Mouse (Mus musculus) CH12.LX (cell line): ENCODE measurements around the gene Xndc1. TPM values are rescaled to one million over a fixed set of nuclear protein-coding genes. Genes with fewer than 3 reads are reported as not detected.
"Not testable (repeated sequence)": the region's sequence is repeated elsewhere in the genome, so short reads cannot be mapped to it uniquely, and the experiment has no call there.

Source experiments
- DNase-seq: peaks from one replicate; pipeline ENCODE4 v3.0.0-alpha.2; 2013; ENCODE audit errors: extremely low read depth
- H3K27ac ChIP-seq: 2 replicates; pipeline ENCODE4 v1.5.1; 2012; ENCODE audit warnings: low read depth, mild to moderate bottlenecking, control low read depth, moderate library complexity; ENCODE audit not compliant: insufficient read depth
- H3K27me3 ChIP-seq: replicated peaks from 2 replicates; pipeline ENCODE3; 2012; ENCODE audit warnings: inconsistent platforms
- H3K36me3 ChIP-seq, 2 experiments: replicated peaks in 1 of 2; 2 replicates each; pipeline versions ENCODE3 to v1.6.1; 2012; ENCODE audit warnings: inconsistent platforms in 1 of 2, low read length in 1 of 2, mild to moderate bottlenecking in 1 of 2, mixed read lengths in 1 of 2, moderate library complexity in 1 of 2; ENCODE audit not compliant: control insufficient read depth in 1 of 2, insufficient read depth in 1 of 2
- H3K4me1 ChIP-seq, 2 experiments: 2 replicates each; pipeline ENCODE4 v1.6.1; 2012; ENCODE audit warnings: inconsistent platforms in 1 of 2, moderate library complexity in 1 of 2; ENCODE audit not compliant: insufficient read depth in 2 of 2, control insufficient read depth in 1 of 2
- H3K4me2 ChIP-seq: 2 replicates; pipeline ENCODE4 v1.6.1; 2012; ENCODE audit warnings: low read depth, mild to moderate bottlenecking, control low read depth; ENCODE audit not compliant: poor library complexity, insufficient read depth, severe bottlenecking
- H3K4me3 ChIP-seq, 3 experiments: fragments of 150-350 bp in 1 of 3; sonication (generic) in 1 of 3; replicated peaks in 1 of 3; 2 replicates each; pipeline versions ENCODE3 to v1.5.1; 2011 to 2012; ENCODE audit warnings: low read depth in 2 of 3, low read length in 2 of 3, mild to moderate bottlenecking in 2 of 3, moderate library complexity in 2 of 3, control low read depth in 1 of 3, improper control_type of control experiment in 1 of 3, inconsistent platforms in 1 of 3, mixed read lengths in 1 of 3; ENCODE audit not compliant: poor library complexity in 1 of 3
- H3K79me2 ChIP-seq: replicated peaks from 2 replicates; pipeline ENCODE4 v1.6.1; 2012; ENCODE audit warnings: mild to moderate bottlenecking, moderate library complexity; ENCODE audit not compliant: control insufficient read depth, poor library complexity, insufficient read depth, severe bottlenecking; ENCODE audit errors: extremely low read depth
- H3K9ac ChIP-seq: 2 replicates; pipeline ENCODE4 v1.6.1; 2012; ENCODE audit warnings: low read depth, mild to moderate bottlenecking, control low read depth, moderate library complexity; ENCODE audit not compliant: insufficient read depth
- H3K9me3 ChIP-seq: replicated peaks from 2 replicates; pipeline ENCODE3; 2012; ENCODE audit warnings: low read length, inconsistent platforms, mixed read lengths
- BHLHE40 ChIP-seq: IDR thresholded peaks from 2 replicates; pipeline ENCODE4 v1.6.1; 2011; ENCODE audit warnings: mild to moderate bottlenecking, low read depth, low read length, improper control_type of control experiment
- CHD2 ChIP-seq: IDR thresholded peaks from 2 replicates; pipeline ENCODE4 v1.6.1; 2011; ENCODE audit warnings: low read length, improper control_type of control experiment
- CTCF ChIP-seq, 2 experiments: IDR thresholded peaks in 1 of 2; conservative IDR thresholded peaks in 1 of 2; 2 replicates each; pipeline ENCODE4 v1.5.1; 2011 to 2012; ENCODE audit warnings: low read depth in 2 of 2, low read length in 2 of 2, improper control_type of control experiment in 1 of 2, inconsistent platforms in 1 of 2, mild to moderate bottlenecking in 1 of 2, moderate library complexity in 1 of 2
- E2F4 ChIP-seq: IDR thresholded peaks from 2 replicates; pipeline ENCODE4 v1.6.1; 2011; ENCODE audit warnings: low read depth, low read length, improper control_type of control experiment; ENCODE audit not compliant: insufficient replicate concordance
- ELF1 ChIP-seq: IDR thresholded peaks from 2 replicates; pipeline ENCODE4 v1.6.1; 2014; ENCODE audit warnings: low read depth, mild to moderate bottlenecking, inconsistent platforms, low read length, improper control_type of control experiment
- HCFC1 ChIP-seq: IDR thresholded peaks from 2 replicates; pipeline ENCODE4 v1.6.1; 2012; ENCODE audit warnings: low read depth, mild to moderate bottlenecking, inconsistent platforms, low read length, improper control_type of control experiment
- MAFK ChIP-seq: IDR thresholded peaks from 2 replicates; pipeline ENCODE4 v1.6.1; 2011; ENCODE audit warnings: low read length, improper control_type of control experiment; ENCODE audit not compliant: insufficient replicate concordance
- MAZ ChIP-seq: IDR thresholded peaks from 2 replicates; pipeline ENCODE4 v1.6.1; 2012; ENCODE audit warnings: low read depth, mild to moderate bottlenecking, inconsistent platforms, low read length, improper control_type of control experiment, moderate library complexity
- MXI1 ChIP-seq: IDR thresholded peaks from 2 replicates; pipeline ENCODE4 v1.6.1; 2011; ENCODE audit warnings: mild to moderate bottlenecking, low read depth, low read length, improper control_type of control experiment
- NRF1 ChIP-seq: IDR thresholded peaks from 2 replicates; pipeline ENCODE4 v1.6.1; 2014; ENCODE audit warnings: low read depth, mild to moderate bottlenecking, inconsistent platforms, low read length, improper control_type of control experiment, moderate library complexity
- PAX5 ChIP-seq: IDR thresholded peaks from 2 replicates; pipeline ENCODE4 v1.6.1; 2012; ENCODE audit warnings: low read length, inconsistent platforms, mixed read lengths
- POLR2A ChIP-seq: IDR thresholded peaks from 2 replicates; pipeline ENCODE4 v1.6.1; 2011; ENCODE audit warnings: low read depth, mild to moderate bottlenecking, improper control_type of control experiment, low read length
- POLR2AphosphoS2 ChIP-seq: IDR thresholded peaks from 2 replicates; pipeline ENCODE4 v1.6.1; 2011; ENCODE audit warnings: low read depth, low read length, improper control_type of control experiment
- RAD21 ChIP-seq: IDR thresholded peaks from 2 replicates; pipeline ENCODE4 v1.6.1; 2011; ENCODE audit warnings: low read depth, mild to moderate bottlenecking, low read length, improper control_type of control experiment, moderate library complexity
- RCOR1 ChIP-seq: conservative IDR thresholded peaks from 2 replicates; pipeline ENCODE4 v1.6.1; 2012; ENCODE audit warnings: low read depth, mild to moderate bottlenecking, inconsistent platforms, low read length, improper control_type of control experiment
- SIN3A ChIP-seq: IDR thresholded peaks from 2 replicates; pipeline ENCODE4 v1.6.1; 2012; ENCODE audit warnings: low read length, improper control_type of control experiment, inconsistent platforms
- SMC3 ChIP-seq: IDR thresholded peaks from 2 replicates; pipeline ENCODE4 v1.6.1; 2011; ENCODE audit warnings: low read depth, low read length, improper control_type of control experiment
- TBP ChIP-seq: conservative IDR thresholded peaks from 2 replicates; pipeline ENCODE4 v1.6.1; 2011; ENCODE audit warnings: low read depth, low read length, improper control_type of control experiment
- UBTF ChIP-seq: IDR thresholded peaks from 2 replicates; pipeline ENCODE4 v1.6.1; 2012; ENCODE audit warnings: low read depth, mild to moderate bottlenecking, inconsistent platforms, low read length, improper control_type of control experiment, moderate library complexity
- USF1 ChIP-seq: IDR thresholded peaks from 2 replicates; pipeline ENCODE4 v1.6.1; 2014; ENCODE audit warnings: low read depth, mild to moderate bottlenecking, inconsistent platforms, low read length, improper control_type of control experiment
- ZC3H11A ChIP-seq: IDR thresholded peaks from 2 replicates; pipeline ENCODE4 v1.6.1; 2012; ENCODE audit warnings: low read depth, mild to moderate bottlenecking, inconsistent platforms, low read length, improper control_type of control experiment
- ZKSCAN1 ChIP-seq: IDR thresholded peaks from 2 replicates; pipeline ENCODE4 v1.6.1; 2012; ENCODE audit warnings: low read depth, inconsistent platforms, low read length, improper control_type of control experiment, borderline replicate concordance
- ZMIZ1 ChIP-seq: IDR thresholded peaks from 2 replicates; pipeline ENCODE4 v1.6.1; 2012; ENCODE audit warnings: low read depth, mild to moderate bottlenecking, inconsistent platforms, low read length, improper control_type of control experiment
- ZNF384 ChIP-seq: IDR thresholded peaks from 2 replicates; pipeline ENCODE4 v1.6.1; 2012; ENCODE audit warnings: low read depth, low read length, improper control_type of control experiment, inconsistent platforms
- dilution Hi-C: fragments of 300-500 bp; cut with MboI; formaldehyde crosslinking; loops from 2 replicates; pipeline ENCODE4 v1.14.3; 2020; ENCODE audit warnings: low sequenced_read_pairs; ENCODE audit not compliant: extremely low pct_unique_long_range_greater_than_20kb, extremely low pct_ligation_motif_present
- in situ Hi-C: fragments of 300-500 bp; cut with MboI; formaldehyde crosslinking; loops from 3 replicates; pipeline ENCODE4 v1.14.3; 2019; ENCODE audit warnings: low sequenced_read_pairs, low pct_ligation_motif_present, low pct_unique_long_range_greater_than_20kb, mixed read lengths
- polyA plus RNA-seq: library from polyadenylated mRNA; unstranded; fragments of >175 nt; gene quantifications from 2 replicates; pipeline ENCODE4 v1.2.1, GENCODE M21; 2012; ENCODE audit warnings: low read depth; ENCODE audit not compliant: insufficient read length
- total RNA-seq, 2 experiments: library from RNA; depleted of rRNA; stranded (reverse); fragments of 300-350 nt in 1 of 2; fragments of >200 nt in 1 of 2; gene quantifications; 2 replicates each; pipeline ENCODE4 v1.2.3; 2012 to 2014

The Xndc1 gene
- total and polyA plus RNA-seq, 3 experiments: 15.4 to 26.7 (median 19.8) TPM

DNA sequence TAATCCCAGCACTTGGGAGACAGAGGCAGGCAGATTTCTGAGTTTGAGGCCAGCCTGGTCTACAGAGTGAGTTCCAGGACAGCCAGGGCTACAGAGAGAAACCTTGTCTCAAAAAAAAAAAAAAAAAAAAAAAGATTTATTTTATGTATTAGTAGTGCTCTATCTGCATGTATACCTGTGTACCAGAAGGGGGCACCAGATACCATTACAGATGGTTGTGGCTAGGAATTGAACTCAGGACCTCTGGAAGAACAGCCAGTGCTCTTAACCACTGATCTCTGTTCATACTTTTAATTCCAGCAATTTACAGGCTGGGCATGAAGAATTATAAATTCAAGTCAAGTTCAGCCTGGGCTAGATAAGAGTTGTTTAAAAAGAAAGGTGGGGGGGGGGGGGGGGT lies 16.8 kb upstream of the Xndc1 start:
- DNase-seq: peak; percentile 24
- H3K9me3 ChIP-seq: not testable (repeated sequence)
- TF ChIP-seq RAD21 (peak; percentile 27), CTCF (conservative IDR thresholded peaks at IDR 0.05 in 1 of 2, IDR thresholded peaks at IDR 0.05 in 1 of 2; ENCODE audit: low read depth in 2 of 2, low read length in 2 of 2) (peak; percentile 6 to 47; a peak in 2 of 4 replicates), ZNF384 (peak; percentile 64), SMC3 (peak; percentile 28)
- TF ChIP-seq, all 38 proteins: peak for 4; not testable (repeated sequence) for 34
- H3K4me2 ChIP-seq, H3K79me2 ChIP-seq, dilution Hi-C loops, H3K4me3 ChIP-seq, in situ Hi-C loops, H3K4me1 ChIP-seq, H3K9ac ChIP-seq, H3K27ac ChIP-seq, H3K27me3 ChIP-seq: not testable (repeated sequence)
- H3K36me3 ChIP-seq: peaks cover 0 to 42% of the 10 kb centered on the region in 2 experiments

- H3K9me3 ChIP-seq: no peaks in the 10 kb centered on the region
- TF ChIP-seq E2F4 (no peak), RCOR1 (no peak), MXI1 (no peak), ZKSCAN1 (no peak), BHLHE40 (no peak), POLR2AphosphoS2 (no peak), RAD21 (no peak), MAZ (no peak), ZMIZ1 (no peak), USF1 (no peak)
- TF ChIP-seq, all 38 proteins: peak for 0
- H3K79me2 ChIP-seq: peaks cover 47% of the 10 kb centered on the region
- in situ Hi-C loops: loop anchor here (10.0 kb wide), 1 partner anchor 397 kb away; the partner anchor contains the start of gene Clpb
- H3K4me2 ChIP-seq: no peak overlapping the region
- H3K4me3 ChIP-seq: no peak overlapping the region
- DNase-seq: no peak
- H3K4me1 ChIP-seq: peaks cover 7 to 35% of the 10 kb centered on the region in 2 experiments
- peaks cover 5 to 34% of the 10 kb centered on the region in 2 experiments for H3K36me3 ChIP-seq
- no peak overlapping the region for H3K27ac ChIP-seq
- H3K27me3 ChIP-seq: no peaks in the 10 kb centered on the region
- dilution Hi-C loops: no loop called here
- no peak overlapping the region for H3K9ac ChIP-seq
These were observed 4.0 kb upstream of the Xndc1 start for GRCm38 (mm10) chr7:102061353-102061752.

GRCm38 (mm10) chr7:102062203-102062602 lies 3.1 kb upstream of the Xndc1 start:
- Histone ChIP-seq H3K27me3 (no peaks in the 10 kb centered on the region), H3K4me2 (no peak overlapping the region), H3K4me3 (no peak overlapping the region), H3K4me1 (peaks cover 9 to 40% of the 10 kb centered on the region in 2 experiments), H3K9me3 (no peaks in the 10 kb centered on the region), H3K79me2 (peaks cover 52% of the 10 kb centered on the region), H3K9ac (no peak overlapping the region), H3K36me3 (peaks cover 5 to 27% of the 10 kb centered on the region in 2 experiments), H3K27ac (no peak overlapping the region)
- in situ Hi-C loops (loop anchor here (10.0 kb wide), 1 partner anchor 397 kb away; the partner anchor contains the start of gene Clpb), dilution Hi-C loops (no loop called here)
- DNase-seq: no peak
- no peak for TF ChIP-seq POLR2A
- no peak for TF ChIP-seq HCFC1
- TF ChIP-seq POLR2AphosphoS2: no peak
- no peak for TF ChIP-seq UBTF
- TF ChIP-seq RCOR1: no peak
- TF ChIP-seq SMC3: no peak
- no peak for TF ChIP-seq ZC3H11A
- TF ChIP-seq NRF1: no peak
- TF ChIP-seq PAX5: no peak
- no peak for TF ChIP-seq CHD2
- no peak for TF ChIP-seq TBP
- no peak for TF ChIP-seq MAFK
- no peak for TF ChIP-seq SIN3A
- TF ChIP-seq ELF1: no peak
- no peak for TF ChIP-seq MXI1
